Mouse (Mus musculus) adrenal gland (tissue): ENCODE data around the gene Dut.

Experiments used
- intact Hi-C: fragments of 180-260 bp; cut with DNase I; formaldehyde crosslinking; loops from one replicate; pipeline ENCODE4 v1.15.1; 2025

Dut gene

GRCm38 (mm10) chr2:125301877-125302624 lies 55.1 kb downstream of the Dut start:
- intact Hi-C loops = no loop called here

- intact Hi-C loops = no loop called here
Measured at GRCm38 (mm10) chr2:125302625-125302924, 55.6 kb downstream of the Dut start.

GRCm38 (mm10) chr2:125303764-125304384 lies 56.9 kb downstream of the Dut start:
- intact Hi-C loops = no loop called here

GRCm38 (mm10) chr2:125304746-125305145 lies 57.8 kb downstream of the Dut start:
- intact Hi-C loops = no loop called here

- intact Hi-C loops = no loop called here
Measured at GRCm38 (mm10) chr2:125305671-125306070, 58.7 kb downstream of the Dut start.
